Mouse (Mus musculus) lung, adult 2 months (tissue): ENCODE data around the gene Cxcl16.

ENCODE experiments used
- CTCF ChIP-seq: fragments of 200-500 bp; IDR thresholded peaks from 2 replicates; pipeline ENCODE4 v1.5.1; 2011; ENCODE audit warnings: mild to moderate bottlenecking, low read length, control low read depth; ENCODE audit not compliant: insufficient read depth
- POLR2A ChIP-seq: fragments of 200-500 bp; IDR thresholded peaks from 2 replicates; pipeline ENCODE4 v1.6.1; 2011; ENCODE audit warnings: low read depth, mild to moderate bottlenecking, control low read depth, low read length, borderline replicate concordance; ENCODE audit errors: extremely low read depth

DNA sequence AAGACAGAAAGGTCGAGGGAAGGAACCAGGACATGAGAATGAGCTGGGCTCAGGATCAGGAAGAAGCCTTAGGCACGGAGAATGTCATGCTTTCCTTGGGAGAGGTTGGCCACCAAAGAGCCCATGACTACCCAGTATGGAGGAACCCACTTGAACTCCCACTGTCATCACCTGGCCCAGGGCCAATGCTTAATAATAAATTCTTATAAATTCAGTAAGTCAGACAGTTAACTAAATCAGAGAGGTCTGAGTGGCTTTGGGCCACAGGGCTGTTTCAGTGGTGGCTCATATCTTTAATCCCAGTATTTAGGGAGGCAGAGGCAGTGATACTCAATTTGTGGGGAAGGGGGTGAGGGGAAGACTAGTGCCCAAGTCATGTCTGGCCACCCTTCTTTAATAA, 8.9 kb downstream of the Cxcl16 start:
- TF ChIP-seq CTCF (no peak), POLR2A (no peak)
